ENCODE assay signal across 12 mouse cellular contexts in genomic region chrX:139369122-139369521, GRCm38 (mm10). TPM values are rescaled to one million over a fixed set of nuclear protein-coding genes. Genes with fewer than 3 reads are reported as not detected.
DNase-seq lines count a peak whose midpoint lies in the region; ATAC-seq and TF ChIP-seq lines count a peak whose summit lies in the region.
"Had no signal": no experiment of that assay in that cellular context is flagged by ENCODE, and none has a peak within 500 bp of the region (broad histone marks: within the 10 kb centered on the region; RNA-seq: fewer than 3 reads in every experiment).

No protein-coding gene starts in this region.

- no peak for ATAC-seq in activated CD4-positive, CD25-positive, alpha-beta regulatory T cell, adult 4 months

- no peak for TF ChIP-seq POLR2A in heart, adult 2 months (IDR thresholded peaks at IDR 0.05; ENCODE audit: insufficient read depth, low read depth, low read length)
- TF ChIP-seq POLR2A in MEL (IDR thresholded peaks at IDR 0.05; ENCODE audit: control insufficient read depth in 1 of 2, insufficient read depth in 1 of 2, low read depth in 1 of 2, low read length in 2 of 2, poor library complexity in 1 of 2) = no peak

- 46% methylated on average over 4 of the region's 4 CpGs for WGBS in heart, adult 2 months

- peak; percentile 54 for TF ChIP-seq RAD21 in MEL (IDR thresholded peaks at IDR 0.05; ENCODE audit: low read depth, low read length)

- no peak overlapping the region for H3K27ac ChIP-seq in heart, adult 2 months
- no peak overlapping the region for H3K27ac ChIP-seq in MEL (ENCODE audit: control insufficient read depth, low read depth, low read length)
- H3K27ac ChIP-seq: liver, embryonic 15.5 days had no signal

- no peak overlapping the region for H3K9ac ChIP-seq in heart, adult 2 months (ENCODE audit: low read depth, low read length)
- no peak overlapping the region for H3K9ac ChIP-seq in MEL (ENCODE audit: control insufficient read depth, low read depth, low read length, poor library complexity, severe bottlenecking)
- H3K9ac ChIP-seq: liver, embryonic 15.5 days had no signal

- no peaks in the 10 kb centered on the region for H3K36me3 ChIP-seq in heart, adult 2 months (ENCODE audit: control insufficient read depth, insufficient read depth, low read length)
- H3K36me3 ChIP-seq in MEL (ENCODE audit: control insufficient read depth in 1 of 2, insufficient read depth in 2 of 2, low read length in 2 of 2) = 0 out of 4 replicates have a peak, but pooled peaks cover 0 to 3% of the 10 kb centered on the region in 2 experiments
- H3K36me3 ChIP-seq: G1E; liver, embryonic 15.5 days had no signal

- no peak for TF ChIP-seq EP300 in heart, adult 2 months (IDR thresholded peaks at IDR 0.05; ENCODE audit: insufficient read depth, low read depth, low read length)
- TF ChIP-seq EP300 in MEL (IDR thresholded peaks at IDR 0.05; ENCODE audit: low read depth in 1 of 2, low read length in 2 of 2) = no peak

- no peaks in the 10 kb centered on the region for H3K79me2 ChIP-seq in heart, adult 2 months (replicated peaks; ENCODE audit: control insufficient read depth, insufficient read depth, low read length)
- H3K79me2 ChIP-seq in MEL (ENCODE audit: control insufficient read depth, insufficient read depth, low read length, poor library complexity) = no peaks in the 10 kb centered on the region

- H3K9me3 ChIP-seq in MEL (replicated peaks; ENCODE audit: insufficient read depth, low read length) = no peaks in the 10 kb centered on the region
- H3K9me3 ChIP-seq: G1E; liver, embryonic 15.5 days had no signal

- no peaks in the 10 kb centered on the region for H3K27me3 ChIP-seq in heart, adult 2 months (ENCODE audit: control insufficient read depth, insufficient read depth, low read length)
- no peaks in the 10 kb centered on the region for H3K27me3 ChIP-seq in MEL (ENCODE audit: control insufficient read depth in 1 of 2, insufficient read depth in 2 of 2, low read length in 2 of 2)
- H3K27me3 ChIP-seq: liver, embryonic 15.5 days had no signal

- H3K4me3 ChIP-seq in heart, adult 2 months = no peak overlapping the region
- no peak overlapping the region for H3K4me3 ChIP-seq in MEL (ENCODE audit: control insufficient read depth in 1 of 2, insufficient read depth in 1 of 2, low read depth in 2 of 2, low read length in 2 of 2)
- H3K4me3 ChIP-seq: liver, embryonic 15.5 days had no signal

- H3K4me1 ChIP-seq in heart, adult 2 months (ENCODE audit: control insufficient read depth, insufficient read depth, low read length) = no peaks in the 10 kb centered on the region
- H3K4me1 ChIP-seq in MEL (ENCODE audit: control insufficient read depth in 1 of 2, insufficient read depth in 2 of 2, low read length in 2 of 2) = no peaks in the 10 kb centered on the region
- H3K4me1 ChIP-seq: liver, embryonic 15.5 days had no signal

- no peak for DNase-seq in heart, adult 2 months
- DNase-seq in heart, adult 8-10 months (ENCODE audit: low spot score) = no peak
- peak; percentile 31 to 34 for DNase-seq in left cerebral cortex, postnatal 14 days (ENCODE audit: low spot score in 2 of 2)
- DNase-seq in left cerebral cortex, adult 11 months (ENCODE audit: low spot score) = no peak
- peak; percentile 51 for DNase-seq in MEL (ENCODE audit: low read depth, low spot score)
- DNase-seq in induced T-regulatory cell, adult 2 months (ENCODE audit: low read depth) = peak; percentile 0
- no peak for DNase-seq in cerebellum, adult 9-11 months

- intact Hi-C loops in heart, adult 2 months (cut with DNase I) = loop anchor here (5.0 kb wide), 1 partner anchor 152 kb away; no protein-coding TSS in a partner anchor
- intact Hi-C loops in left cerebral cortex, postnatal 14 days (cut with DNase I) = loop anchor here (5.0 to 10.0 kb wide), 2 partner anchors 154 to 352 kb away; partner anchors contain the start of gene Mum1l1

- TF ChIP-seq CTCF in heart, adult 2 months (IDR thresholded peaks at IDR 0.05) = peak; percentile 51
- peak in 2 of 3 experiments; percentile 20 to 64; a peak in 2 of 6 replicates for TF ChIP-seq CTCF in MEL (IDR thresholded peaks at IDR 0.05 in 2 of 3, conservative IDR thresholded peaks at IDR 0.05 in 1 of 3; ENCODE audit: control insufficient read depth in 1 of 3, insufficient read depth in 1 of 3, low read depth in 2 of 3, low read length in 3 of 3, poor library complexity in 1 of 3, severe bottlenecking in 1 of 3)

TF ChIP-seq in MEL, 35 proteins besides CTCF, POLR2A, EP300 and RAD21:
- no peak for TF ChIP-seq POLR2AphosphoS2 (IDR thresholded peaks at IDR 0.05; ENCODE audit: low read length)
- peak; percentile 60 for TF ChIP-seq SMC3 (IDR thresholded peaks at IDR 0.05; ENCODE audit: low read depth, low read length)

RNA-seq across cellular contexts. Expression of gene Trap1a, which starts 35.6 kb away (rescaled TPM):
- total RNA-seq in heart, adult 2 months (2021) = not detected
- not detected in 2 replicates for polyA plus RNA-seq in heart, adult 2 months (2012; rRNA removed)
- not detected for total RNA-seq in heart, adult 8-10 months (2022)
- total RNA-seq in left cerebral cortex, postnatal 14 days (2021) = not detected
- total RNA-seq in MEL (2012; rRNA removed) = 383 and 424 TPM in 2 replicates
- 100 to 1,000 TPM in 1 of 2 experiments, not detected in 1; 548 TPM for polyA plus RNA-seq in MEL (2012; ENCODE audit: insufficient read depth in 1 of 2, insufficient read length in 2 of 2, low read depth in 1 of 2, low replicate concordance in 2 of 2, missing spikeins in 1 of 2)
- not detected for polyA plus RNA-seq in activated CD4-positive, CD25-positive, alpha-beta regulatory T cell, adult 4 months (2017; shearing (Covaris generic))
- total RNA-seq: G1E; heart, adult 18-20 months had no signal
- polyA plus RNA-seq: G1E; liver, embryonic 15.5 days; urinary bladder, adult 2 months had no signal

Comparison
In these comparisons a context has a peak if more than half of its experiments do, and no peak if none do; other contexts are left out.
1. DNase-seq: peak in left cerebral cortex, postnatal 14 days (2 of 2), MEL (single experiment) and induced T-regulatory cell, adult 2 months (single experiment); none in heart, adult 2 months (0 of 2), heart, adult 8-10 months (single experiment), left cerebral cortex, adult 11 months (single experiment) and cerebellum, adult 9-11 months (single experiment).
2. RNA of gene Trap1a, which starts 35.6 kb away (total RNA-seq): 383 to 424 TPM in MEL; not detected in heart, adult 2 months, not detected in heart, adult 8-10 months and not detected in left cerebral cortex, postnatal 14 days; every median in the first group is over 100 times any median in the second.